Mouse (Mus musculus) kidney, adult 9 months (tissue): ENCODE measurements around the gene Lsamp.

Experiments used
- DNase-seq: peaks from one replicate; pipeline ENCODE4 v3.0.0; 2022

Gene Lsamp

GRCm38 (mm10) chr16:42121788-42122187, 2137.6 kb downstream of the Lsamp start:
- no peak for DNase-seq

DNA sequence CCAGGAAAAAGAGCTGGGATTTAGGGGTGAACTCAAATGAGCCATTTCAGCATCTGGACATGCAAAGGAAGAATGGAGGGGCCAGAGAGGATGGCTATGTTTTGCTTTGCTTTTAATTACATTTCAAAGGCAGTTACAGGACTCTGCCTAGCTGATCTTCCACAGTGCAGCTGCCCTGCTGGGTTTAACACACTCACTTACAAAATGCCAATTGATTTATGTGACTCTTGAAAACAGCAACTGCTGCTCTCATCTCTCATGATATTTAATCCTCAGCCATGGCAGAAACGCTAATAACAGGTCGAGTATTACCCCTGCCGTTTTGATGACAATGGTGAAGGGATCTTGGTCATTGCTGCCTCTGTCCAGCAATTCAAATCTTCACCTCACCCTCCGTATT, 2139.7 kb downstream of the Lsamp start:
- no peak for DNase-seq

GRCm38 (mm10) chr16:42126061-42126460, 2141.9 kb downstream of the Lsamp start:
- no peak for DNase-seq

- DNase-seq, result no peak
Observed at GRCm38 (mm10) chr16:42147164-42147563, 2163.0 kb downstream of the Lsamp start.

DNA sequence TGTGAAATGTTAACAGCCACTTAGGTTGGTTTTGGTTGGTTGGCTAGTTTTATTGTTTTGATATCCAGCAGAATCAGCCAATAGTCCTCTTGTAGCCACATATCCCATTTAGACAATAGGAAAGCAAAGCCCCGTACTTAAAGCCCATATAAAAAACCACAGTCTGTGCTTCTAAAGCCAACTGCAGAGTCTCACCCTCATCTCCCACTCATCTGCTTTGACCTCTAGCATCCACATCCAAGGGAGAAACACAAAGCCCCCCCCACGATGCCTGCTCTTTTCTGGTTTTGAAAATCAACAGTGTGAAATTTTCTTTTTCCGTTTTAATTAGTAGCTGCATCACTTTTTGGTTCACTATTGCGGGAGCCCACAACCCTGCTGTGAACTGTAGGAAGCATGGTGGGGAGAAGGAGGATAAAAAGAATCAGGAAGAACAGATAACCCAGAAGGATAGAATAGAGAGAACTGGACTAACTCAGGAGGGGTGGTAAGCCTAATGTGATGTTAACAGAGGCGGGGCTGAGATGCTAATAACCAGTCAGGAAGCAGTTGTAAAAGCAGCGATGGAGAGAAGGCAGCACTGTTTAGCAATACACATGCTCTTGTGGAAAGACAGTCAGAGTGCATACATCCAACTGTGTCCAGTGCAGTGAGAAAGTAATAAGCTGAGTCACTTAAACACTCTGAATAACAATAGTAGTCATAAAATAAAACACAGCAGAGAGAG, 2165.2 kb downstream of the Lsamp start:
- no peak for DNase-seq

DNA sequence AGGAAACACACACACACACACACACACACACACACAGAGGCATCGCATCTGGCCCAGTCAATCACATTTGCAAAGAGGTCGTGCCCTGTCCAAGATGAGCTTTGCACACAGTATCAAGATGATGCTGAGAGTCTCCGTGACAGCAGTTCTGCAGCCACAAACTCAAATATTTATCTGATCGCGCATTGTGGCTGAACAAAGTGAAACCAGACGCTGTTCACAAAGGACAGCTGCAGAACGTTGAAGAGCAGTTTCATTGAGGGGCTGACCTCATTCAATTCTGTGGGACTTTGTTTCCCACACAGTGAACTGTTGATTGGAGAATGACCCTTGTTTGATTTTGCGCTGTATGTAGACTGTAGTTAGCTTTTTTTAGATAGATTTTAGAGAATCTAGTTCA, 2168.5 kb downstream of the Lsamp start:
- DNase-seq, result no peak

DNA sequence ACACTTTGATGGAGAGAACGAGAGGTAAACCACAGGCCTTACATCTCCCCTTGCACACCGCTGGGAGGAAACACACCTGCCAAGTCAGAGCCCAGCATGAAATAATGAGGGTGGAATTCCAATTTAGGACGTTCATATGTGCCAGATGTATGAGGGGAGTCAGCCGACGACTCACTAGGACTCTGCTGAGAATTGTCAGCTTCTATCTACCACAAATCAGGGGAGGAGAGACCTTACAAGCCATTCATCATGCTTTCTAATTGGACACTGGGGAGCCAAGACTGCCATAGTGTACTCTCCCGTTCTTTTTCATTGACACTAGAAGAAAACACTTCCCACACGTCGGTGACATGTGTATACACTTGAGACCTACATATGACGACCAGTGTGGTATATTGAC, 2173.7 kb downstream of the Lsamp start:
- no peak for DNase-seq

- peak; percentile 88 for DNase-seq
Observed at GRCm38 (mm10) chr16:42164941-42165340, 2180.8 kb downstream of the Lsamp start.

GRCm38 (mm10) chr16:42168292-42168691, 2184.1 kb downstream of the Lsamp start:
- no peak for DNase-seq

DNA sequence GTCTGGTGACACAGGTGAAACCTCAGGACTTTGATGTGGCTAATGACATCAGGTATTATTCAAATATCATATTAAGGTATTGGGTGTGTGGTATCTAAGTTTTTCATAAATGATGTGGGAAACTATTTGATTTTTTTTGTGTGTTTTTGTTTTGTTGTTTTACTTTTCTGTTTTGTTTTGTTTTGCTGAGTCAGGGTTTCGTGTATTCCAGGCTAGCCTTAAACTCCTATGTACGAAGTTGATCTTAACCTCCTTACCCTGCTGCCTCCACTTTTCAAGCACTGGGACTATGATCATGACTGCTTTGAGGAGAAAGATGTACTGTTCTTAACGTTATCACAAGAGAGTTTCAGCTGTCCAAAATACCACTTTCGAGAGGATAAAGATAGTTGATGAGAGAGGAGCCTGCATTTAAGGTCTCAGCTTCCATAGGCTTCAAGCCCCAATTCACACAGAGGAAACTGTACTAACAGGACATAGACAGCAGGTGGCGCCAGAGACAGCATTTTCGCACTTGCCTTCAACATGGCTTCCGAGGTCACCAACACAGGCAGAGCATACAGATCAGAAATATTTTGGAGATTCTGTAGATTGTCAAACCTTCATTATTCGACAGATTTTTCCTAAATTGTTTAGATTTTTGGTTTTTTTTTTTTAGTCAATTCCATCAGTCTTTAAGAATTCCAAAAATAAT, 2185.4 kb downstream of the Lsamp start:
- peak; percentile 66 for DNase-seq

GRCm38 (mm10) chr16:42172476-42172875, 2188.3 kb downstream of the Lsamp start:
- peak; percentile 60 for DNase-seq

DNA sequence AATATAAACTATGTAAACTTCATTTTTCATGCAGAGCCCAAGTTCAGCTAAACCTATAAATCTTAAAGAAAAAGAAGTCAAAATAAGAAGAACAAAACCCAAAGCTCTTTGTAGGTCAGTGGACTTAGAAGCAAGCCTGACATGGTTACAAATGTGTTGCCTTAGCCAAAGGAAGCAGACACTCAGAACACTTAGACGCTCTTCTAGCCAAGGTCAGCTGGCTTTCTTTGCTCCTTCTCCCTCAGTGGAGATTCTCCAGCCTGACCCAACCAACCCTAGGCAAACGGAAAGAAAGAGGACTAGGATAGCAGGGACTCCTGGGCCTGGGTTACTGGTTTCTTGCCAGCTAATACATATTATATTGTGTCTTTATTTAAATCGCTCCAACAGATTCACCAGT, 2194.7 kb downstream of the Lsamp start:
- no peak for DNase-seq

DNA sequence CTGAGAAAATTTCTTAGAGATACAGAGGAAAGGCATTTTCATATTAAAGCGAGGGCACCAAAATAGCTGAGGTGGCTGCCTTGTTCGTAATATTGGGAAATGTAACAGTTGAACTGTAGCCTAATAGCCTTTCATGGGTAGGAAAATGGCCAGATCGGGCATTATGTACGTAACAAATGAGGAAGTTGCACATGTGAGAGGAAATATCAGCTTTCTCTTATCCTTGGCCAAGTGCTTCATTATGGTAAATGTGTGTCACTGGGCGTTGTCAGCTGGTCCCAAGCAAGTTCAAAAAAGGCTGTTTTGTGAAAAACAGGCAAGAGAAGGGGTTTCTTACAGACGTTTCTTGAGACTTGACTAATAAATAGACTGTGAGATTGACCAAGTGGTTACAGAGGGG, 2195.9 kb downstream of the Lsamp start:
- DNase-seq, result no peak

DNA sequence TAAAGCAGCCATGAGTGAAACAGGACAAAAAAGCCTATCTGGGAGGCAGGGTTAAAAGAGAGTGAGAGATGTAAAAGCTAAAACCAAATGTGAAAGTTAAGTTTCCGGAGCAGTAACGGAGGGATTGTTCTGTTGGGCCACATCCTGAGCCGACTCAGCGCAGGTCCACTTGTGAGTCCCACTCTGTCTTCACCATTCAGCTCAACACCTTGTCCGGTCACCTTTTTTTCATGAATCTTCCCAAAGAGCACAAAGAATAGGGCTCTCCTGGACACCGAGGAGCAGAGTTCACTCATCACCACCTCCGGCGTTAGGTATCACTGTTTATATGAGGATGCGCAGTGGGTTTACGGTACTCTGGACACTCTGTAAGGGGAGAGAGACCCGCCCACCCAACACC, 2196.3 kb downstream of the Lsamp start:
- no peak for DNase-seq

DNA sequence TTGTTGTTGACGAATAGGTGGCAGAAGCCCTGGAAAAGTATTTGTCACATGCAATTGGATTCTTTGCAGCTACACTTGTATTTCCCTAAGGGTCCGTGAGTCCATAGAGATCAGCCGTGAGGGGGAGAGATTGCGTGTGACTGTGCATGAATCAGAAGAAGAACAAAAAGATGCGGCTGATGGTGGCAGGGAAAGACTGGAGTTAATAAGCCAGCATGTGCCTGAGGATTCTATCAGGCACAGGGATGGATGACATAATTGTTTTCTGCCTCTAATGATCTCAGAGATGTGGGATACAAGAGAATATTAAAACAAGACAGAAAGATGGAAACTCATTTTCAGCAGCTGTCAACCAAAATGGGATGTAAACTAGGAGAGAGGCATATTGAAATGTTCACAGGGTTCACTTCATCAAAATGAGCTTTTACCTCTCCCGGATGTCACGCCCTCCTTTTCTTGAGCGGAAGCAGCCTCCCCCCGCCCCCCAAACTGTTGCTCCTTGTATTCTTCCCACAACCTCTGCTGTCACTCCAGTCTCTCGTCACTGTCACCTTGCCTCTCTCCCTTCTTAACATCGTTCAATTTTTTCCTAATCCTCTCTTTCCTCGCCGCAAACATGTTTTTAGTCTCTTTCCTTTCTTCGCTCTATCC, 2205.4 kb downstream of the Lsamp start:
- no peak for DNase-seq

DNA sequence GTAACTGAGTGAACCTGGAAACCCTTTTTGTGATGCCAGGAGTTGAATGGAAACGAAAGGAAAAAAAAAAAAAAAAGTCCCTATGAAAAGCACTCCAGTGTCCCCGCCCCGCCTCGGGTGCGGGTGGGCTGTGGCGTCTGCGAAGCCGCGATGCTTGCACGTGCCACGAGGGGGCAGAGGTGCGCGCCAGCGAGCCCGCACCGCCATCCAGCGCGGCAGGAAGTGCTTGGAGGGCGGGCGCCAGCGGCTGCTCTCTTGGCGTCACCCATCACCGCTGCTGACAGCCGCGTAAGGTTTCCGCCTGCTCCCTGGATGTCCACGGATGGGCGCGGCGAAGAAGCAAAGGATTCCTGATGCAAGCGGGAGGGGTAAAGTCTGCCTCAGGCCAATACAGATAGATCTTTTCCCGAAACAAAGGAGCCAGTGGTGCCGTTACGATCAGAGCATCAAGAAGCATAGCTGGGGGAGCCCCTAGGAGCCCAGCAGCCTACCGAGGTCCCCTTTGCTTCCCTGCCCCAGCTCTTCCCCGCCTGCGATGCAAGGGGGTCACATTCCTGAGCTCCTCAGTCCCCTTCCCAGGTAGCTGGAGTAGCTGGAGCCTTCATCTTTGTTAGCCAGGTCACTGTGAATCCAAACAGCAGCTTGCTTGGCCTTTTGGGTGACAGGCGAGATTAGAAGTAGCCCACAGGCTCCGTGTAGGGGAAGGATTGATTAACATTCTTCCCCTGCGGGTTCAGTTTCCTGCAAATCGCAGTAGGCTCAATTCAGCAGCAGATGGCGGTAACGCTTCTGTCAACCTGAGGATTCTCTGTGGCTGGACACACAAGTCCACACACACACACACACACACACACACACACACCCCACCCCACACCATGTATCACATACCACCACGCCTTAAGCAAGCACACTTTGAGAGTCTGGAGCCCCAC, 2206.2 kb downstream of the Lsamp start:
- peak; percentile 77 for DNase-seq
